Mouse (Mus musculus): ENCODE data around the gene Trpv6. TPM values are rescaled to one million over a fixed set of nuclear protein-coding genes. Genes with fewer than 3 reads are reported as not detected.
A peak's percentile ranks its signal among the peaks of the same experiment; 100 is the strongest.

The Trpv6 gene
- polyA plus RNA-seq, 1 experiment: not detected

- Histone ChIP-seq H3K4me3 (ENCODE audit: insufficient read depth, low read depth, low read length) (peak overlapping the region; percentile 77), H3K27ac (ENCODE audit: insufficient read depth, low read depth, low read length) (no peak overlapping the region), H3K4me1 (ENCODE audit: control insufficient read depth, insufficient read depth, low read length) (peaks cover 13% of the 10 kb centered on the region)
- 5% methylated on average over 7 of the region's 7 CpGs for WGBS
- TF ChIP-seq CTCF (IDR thresholded peaks at IDR 0.05; ENCODE audit: insufficient read depth, low read depth, low read length) (no peak), POLR2A (IDR thresholded peaks at IDR 0.05; ENCODE audit: insufficient read depth, low read depth, low read length) (no peak)
Observed at GRCm38 (mm10) chr6:41605794-41606104, 30.5 kb downstream of the Trpv6 start.

GRCm38 (mm10) chr6:41605061-41605793 is 31.0 kb downstream of the Trpv6 start, which contains the start of gene Ephb6:
Ephb6 (plus strand) TSS chr6:41605482.
- 0 out of 2 replicates have a peak within 1 kb of the TSS, but pooled peaks have one; percentile 15 for H3K27ac ChIP-seq (ENCODE audit: insufficient read depth, low read depth, low read length)
- TF ChIP-seq POLR2A (IDR thresholded peaks at IDR 0.05; ENCODE audit: insufficient read depth, low read depth, low read length): no peak; the same call in 1 of the 2 replicates
- TF ChIP-seq CTCF (IDR thresholded peaks at IDR 0.05; ENCODE audit: insufficient read depth, low read depth, low read length): no peak
- peaks cover 13% of the 10 kb centered on the region for H3K4me1 ChIP-seq (ENCODE audit: control insufficient read depth, insufficient read depth, low read length)
- peak within 1 kb of the TSS; percentile 77 for H3K4me3 ChIP-seq (ENCODE audit: insufficient read depth, low read depth, low read length)
- WGBS: under 1% methylated on average over 64 of the region's 68 CpGs

- TF ChIP-seq POLR2A (IDR thresholded peaks at IDR 0.05; ENCODE audit: insufficient read depth, low read depth, low read length) (no peak), CTCF (IDR thresholded peaks at IDR 0.05; ENCODE audit: insufficient read depth, low read depth, low read length) (peak; percentile 52)
- 1% methylated on average over 23 of the region's 23 CpGs for WGBS
- H3K4me1 ChIP-seq (ENCODE audit: control insufficient read depth, insufficient read depth, low read length): peaks cover 13% of the 10 kb centered on the region
- H3K4me3 ChIP-seq (ENCODE audit: insufficient read depth, low read depth, low read length): peak overlapping the region; percentile 77
- 0 out of 2 replicates have a peak overlapping the region, but pooled peaks have one; percentile 15 for H3K27ac ChIP-seq (ENCODE audit: insufficient read depth, low read depth, low read length)
Observed at GRCm38 (mm10) chr6:41604401-41605050, 31.7 kb downstream of the Trpv6 start.

GRCm38 (mm10) chr6:41582189-41582588 is 54.0 kb downstream of the Trpv6 start:
- TF ChIP-seq POLR2A (IDR thresholded peaks at IDR 0.05; ENCODE audit: insufficient read depth, low read depth, low read length) (no peak), CTCF (IDR thresholded peaks at IDR 0.05; ENCODE audit: insufficient read depth, low read depth, low read length) (no peak)
- 87% methylated on average over 1 of the region's 1 CpGs for WGBS
- Histone ChIP-seq H3K4me1 (ENCODE audit: control insufficient read depth, insufficient read depth, low read length) (no peaks in the 10 kb centered on the region), H3K27ac (ENCODE audit: insufficient read depth, low read depth, low read length) (no peak overlapping the region), H3K4me3 (ENCODE audit: insufficient read depth, low read depth, low read length) (no peak overlapping the region)

DNA sequence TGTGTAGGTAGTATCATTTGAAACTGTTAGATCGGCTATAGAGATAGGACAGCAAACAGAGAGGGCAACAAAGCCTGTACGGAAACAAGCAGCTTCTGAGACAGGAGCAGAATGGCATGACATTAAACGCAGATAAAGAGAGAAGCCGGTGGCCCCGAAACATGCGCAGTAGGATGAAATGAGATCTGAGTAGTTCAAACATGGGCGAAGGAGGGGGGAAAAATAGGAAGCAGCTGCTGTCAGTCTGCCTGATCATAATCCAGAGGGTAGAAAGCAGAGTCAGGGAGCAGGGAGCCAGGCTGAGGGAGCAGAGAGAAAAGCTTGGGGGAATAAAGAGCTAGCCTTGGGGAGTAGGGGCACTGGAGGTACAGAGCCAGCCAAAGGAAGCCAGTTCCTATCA is 54.9 kb downstream of the Trpv6 start:
- Histone ChIP-seq H3K4me1 (ENCODE audit: control insufficient read depth, insufficient read depth, low read length) (no peaks in the 10 kb centered on the region), H3K27ac (ENCODE audit: insufficient read depth, low read depth, low read length) (no peak overlapping the region), H3K4me3 (ENCODE audit: insufficient read depth, low read depth, low read length) (no peak overlapping the region)
- 81% methylated on average over 7 of the region's 7 CpGs for WGBS
- TF ChIP-seq CTCF (IDR thresholded peaks at IDR 0.05; ENCODE audit: insufficient read depth, low read depth, low read length): no peak
- TF ChIP-seq POLR2A (IDR thresholded peaks at IDR 0.05; ENCODE audit: insufficient read depth, low read depth, low read length): no peak

GRCm38 (mm10) chr6:41577297-41577696 is 58.9 kb downstream of the Trpv6 start:
- no peak overlapping the region for H3K27ac ChIP-seq (ENCODE audit: insufficient read depth, low read depth, low read length)
- 13% methylated on average over 5 of the region's 5 CpGs for WGBS
- TF ChIP-seq CTCF (IDR thresholded peaks at IDR 0.05; ENCODE audit: insufficient read depth, low read depth, low read length) (no peak), POLR2A (IDR thresholded peaks at IDR 0.05; ENCODE audit: insufficient read depth, low read depth, low read length) (no peak)
- no peaks in the 10 kb centered on the region for H3K4me1 ChIP-seq (ENCODE audit: control insufficient read depth, insufficient read depth, low read length)
- no peak overlapping the region for H3K4me3 ChIP-seq (ENCODE audit: insufficient read depth, low read depth, low read length)

- no peak overlapping the region for H3K27ac ChIP-seq (ENCODE audit: insufficient read depth, low read depth, low read length)
- TF ChIP-seq POLR2A (IDR thresholded peaks at IDR 0.05; ENCODE audit: insufficient read depth, low read depth, low read length) (no peak), CTCF (IDR thresholded peaks at IDR 0.05; ENCODE audit: insufficient read depth, low read depth, low read length) (no peak)
- 42% methylated on average over 5 of the region's 5 CpGs for WGBS
- no peak overlapping the region for H3K4me3 ChIP-seq (ENCODE audit: insufficient read depth, low read depth, low read length)
- no peaks in the 10 kb centered on the region for H3K4me1 ChIP-seq (ENCODE audit: control insufficient read depth, insufficient read depth, low read length)
Observed at GRCm38 (mm10) chr6:41576526-41577097, 59.6 kb downstream of the Trpv6 start.

Other genes with a start within 250 kb of the Trpv6 start
- not detected in 2 replicates for gene Gm5771, start 244.0 kb downstream of the Trpv6 start, polyA plus RNA-seq (2012; ENCODE audit: insufficient read depth, insufficient read length, low replicate concordance, missing spikeins)
- gene Gm10334, start 190.3 kb downstream of the Trpv6 start, polyA plus RNA-seq (2012; ENCODE audit: insufficient read depth, insufficient read length, low replicate concordance, missing spikeins): not detected in 2 replicates
- not detected in 2 replicates for gene Prss1, start 177.5 kb downstream of the Trpv6 start, polyA plus RNA-seq (2012; ENCODE audit: insufficient read depth, insufficient read length, low replicate concordance, missing spikeins)
- gene Prss2, start 114.6 kb downstream of the Trpv6 start, polyA plus RNA-seq (2012; ENCODE audit: insufficient read depth, insufficient read length, low replicate concordance, missing spikeins): not detected in 2 replicates
- gene Ephb6, start 30.9 kb downstream of the Trpv6 start, polyA plus RNA-seq (2012; ENCODE audit: insufficient read depth, insufficient read length, low replicate concordance, missing spikeins): not detected in 2 replicates
- not detected in 2 replicates for gene Trpv5, start 44.4 kb upstream of the Trpv6 start, polyA plus RNA-seq (2012; ENCODE audit: insufficient read depth, insufficient read length, low replicate concordance, missing spikeins)
- not detected in 2 replicates for gene Llcfc1, start 48.0 kb upstream of the Trpv6 start, polyA plus RNA-seq (2012; ENCODE audit: insufficient read depth, insufficient read length, low replicate concordance, missing spikeins)
- not detected in 2 replicates for gene Kel, start 67.9 kb upstream of the Trpv6 start, polyA plus RNA-seq (2012; ENCODE audit: insufficient read depth, insufficient read length, low replicate concordance, missing spikeins)
- not detected in 2 replicates for gene Olfr459, start 138.8 kb upstream of the Trpv6 start, polyA plus RNA-seq (2012; ENCODE audit: insufficient read depth, insufficient read length, low replicate concordance, missing spikeins)
- not detected in 2 replicates for gene Pip, start 211.1 kb upstream of the Trpv6 start, polyA plus RNA-seq (2012; ENCODE audit: insufficient read depth, insufficient read length, low replicate concordance, missing spikeins)
- gene Sval2, start 216.6 kb upstream of the Trpv6 start, polyA plus RNA-seq (2012; ENCODE audit: insufficient read depth, insufficient read length, low replicate concordance, missing spikeins): not detected in 2 replicates